Mouse (Mus musculus): ENCODE measurements around the gene Hand1. TPM values are rescaled to one million over a fixed set of nuclear protein-coding genes. Genes with fewer than 3 reads are reported as not detected.

Gene Hand1
- polyA plus RNA-seq, 1 experiment, result not detected

DNA sequence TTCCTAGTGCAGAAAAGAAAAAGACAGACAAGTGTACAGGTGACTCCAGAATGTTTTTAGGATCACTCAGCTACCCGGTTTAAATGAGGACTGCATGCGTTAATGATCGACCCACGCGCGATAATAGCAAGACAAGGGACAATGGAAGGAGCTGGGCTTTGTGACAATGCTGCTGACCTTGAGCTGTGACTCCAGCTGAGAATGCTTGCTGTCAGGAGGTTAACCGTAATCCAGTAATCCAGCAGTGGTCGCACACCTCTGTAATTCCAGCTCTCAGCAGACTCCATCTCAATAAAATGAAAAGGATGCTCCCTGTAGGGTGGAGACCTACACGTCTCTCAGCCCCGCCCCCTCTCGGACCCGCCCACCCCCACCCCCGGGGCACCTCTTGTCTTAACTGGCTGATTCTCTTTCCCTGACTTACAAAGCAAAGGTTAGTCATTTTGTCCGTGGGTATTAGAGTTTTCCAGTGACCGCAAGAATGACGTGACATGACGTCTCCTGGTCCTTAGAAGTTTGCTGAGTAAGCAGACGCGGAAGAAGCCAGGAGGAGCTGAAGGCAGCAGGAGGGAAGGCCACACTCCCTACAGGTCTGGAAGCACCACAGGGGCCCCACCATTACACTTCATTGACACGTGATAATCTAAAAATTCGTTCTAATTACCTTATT, 41.6 kb downstream of the Hand1 start:
- Histone ChIP-seq H3K4me1 (ENCODE audit: control insufficient read depth, insufficient read depth, low read length) (peaks cover 2% of the 10 kb centered on the region; the same call in 1 of the 2 replicates), H3K4me3 (ENCODE audit: insufficient read depth, low read length) (0 out of 2 replicates have a peak overlapping the region, but pooled peaks have one; percentile 22), H3K27ac (ENCODE audit: insufficient read depth, low read depth, low read length) (no peak overlapping the region)
- TF ChIP-seq CTCF (IDR thresholded peaks at IDR 0.05; ENCODE audit: low read depth, low read length), result no peak
- TF ChIP-seq POLR2A (IDR thresholded peaks at IDR 0.05; ENCODE audit: borderline replicate concordance, low read depth, low read length), result no peak

DNA sequence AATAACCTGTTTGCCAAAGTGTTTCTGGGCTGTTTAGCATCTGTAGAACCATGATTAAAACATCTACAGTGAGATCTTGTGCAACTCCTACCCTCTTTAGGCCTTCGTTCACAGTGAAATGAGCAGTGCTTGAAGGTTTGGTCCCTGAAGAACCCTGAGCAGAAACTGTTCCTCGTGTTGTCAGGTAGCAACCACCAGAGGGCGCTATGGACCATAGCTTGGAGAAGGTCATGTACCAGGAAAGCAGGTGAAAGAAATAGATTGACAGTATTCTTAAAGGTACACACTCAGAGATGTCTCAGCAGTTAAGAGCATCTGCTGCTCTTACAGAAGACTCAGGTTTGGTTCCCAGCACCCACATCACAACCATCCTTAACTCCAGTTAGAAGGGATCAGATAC, 44.7 kb downstream of the Hand1 start:
- H3K27ac ChIP-seq (ENCODE audit: insufficient read depth, low read depth, low read length), result no peak overlapping the region
- no peak for TF ChIP-seq POLR2A (IDR thresholded peaks at IDR 0.05; ENCODE audit: borderline replicate concordance, low read depth, low read length)
- peak; percentile 52 for TF ChIP-seq CTCF (IDR thresholded peaks at IDR 0.05; ENCODE audit: low read depth, low read length)
- H3K4me3 ChIP-seq (ENCODE audit: insufficient read depth, low read length), result no peak overlapping the region
- no peaks in the 10 kb centered on the region for H3K4me1 ChIP-seq (ENCODE audit: control insufficient read depth, insufficient read depth, low read length)

DNA sequence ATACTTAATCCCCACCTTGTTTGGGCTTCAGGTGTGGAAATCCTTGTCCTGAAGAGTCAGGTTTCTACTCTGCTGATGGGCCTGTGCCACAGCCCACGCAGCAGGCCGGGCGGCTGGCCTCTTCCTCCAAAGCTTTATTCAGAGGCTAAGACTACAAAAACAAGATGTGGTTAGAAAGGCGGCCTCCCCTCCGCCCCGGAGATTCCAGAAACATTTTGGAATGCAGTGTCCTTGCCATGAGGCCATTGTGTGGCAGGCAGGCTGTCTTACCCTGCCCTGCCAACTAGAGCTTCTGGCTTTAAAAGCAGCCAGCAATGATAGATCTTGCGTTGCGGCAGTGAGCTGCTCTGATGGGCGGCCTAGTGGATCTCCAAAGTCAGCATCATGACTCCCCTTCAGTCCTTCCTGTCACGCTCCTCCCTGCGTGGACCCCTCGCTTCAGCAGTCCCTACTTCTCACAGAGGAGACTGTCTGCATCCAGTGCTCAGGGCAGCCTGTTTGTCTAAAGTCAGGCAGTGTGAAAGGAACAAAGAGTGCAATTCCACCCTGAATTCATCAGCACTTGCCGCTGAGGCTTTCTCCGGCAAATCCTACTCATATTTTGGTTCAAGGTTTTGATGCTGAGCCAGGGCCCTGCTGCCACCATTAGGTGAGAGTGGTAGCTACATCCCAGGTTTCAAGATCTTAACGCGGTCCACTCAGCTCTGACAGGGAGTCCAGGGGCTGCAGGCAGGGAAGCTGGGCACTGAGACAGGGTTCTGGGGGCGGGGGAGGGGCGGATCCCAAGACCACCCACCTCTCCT, 45.8 kb downstream of the Hand1 start:
- H3K4me3 ChIP-seq (ENCODE audit: insufficient read depth, low read length), result no peak overlapping the region
- TF ChIP-seq CTCF (IDR thresholded peaks at IDR 0.05; ENCODE audit: low read depth, low read length), result no peak
- TF ChIP-seq POLR2A (IDR thresholded peaks at IDR 0.05; ENCODE audit: borderline replicate concordance, low read depth, low read length), result no peak

DNA sequence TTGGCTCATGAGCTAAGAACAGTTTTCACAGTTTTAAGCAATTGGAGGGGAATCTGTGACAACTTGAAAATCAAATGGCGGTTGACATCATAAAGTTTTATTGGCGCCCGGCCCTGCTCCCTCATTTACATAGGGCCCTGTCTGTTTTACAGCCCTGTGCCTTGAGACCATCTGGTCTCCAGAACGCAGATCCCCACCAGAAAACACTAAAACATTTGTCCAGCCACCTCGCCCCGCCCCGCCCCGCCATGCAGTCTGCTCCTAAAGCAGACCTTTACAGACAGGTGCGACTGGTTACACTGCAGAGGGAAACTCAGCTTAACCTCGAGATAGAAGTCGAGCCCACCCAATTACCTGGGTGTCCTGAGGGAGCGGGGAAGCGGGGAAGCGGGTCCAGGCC, 52.8 kb downstream of the Hand1 start:
- Histone ChIP-seq H3K4me1 (ENCODE audit: control insufficient read depth, insufficient read depth, low read length) (no peaks in the 10 kb centered on the region), H3K27ac (ENCODE audit: insufficient read depth, low read depth, low read length) (no peak overlapping the region)
- no peak for TF ChIP-seq CTCF (IDR thresholded peaks at IDR 0.05; ENCODE audit: low read depth, low read length)
- TF ChIP-seq POLR2A (IDR thresholded peaks at IDR 0.05; ENCODE audit: borderline replicate concordance, low read depth, low read length), result no peak

More for the DNA sequence above, 45.8 kb downstream of the Hand1 start:
- H3K4me1 ChIP-seq (ENCODE audit: control insufficient read depth, insufficient read depth, low read length), result no peaks in the 10 kb centered on the region
- H3K27ac ChIP-seq (ENCODE audit: insufficient read depth, low read depth, low read length), result no peak overlapping the region

More for the DNA sequence above, 52.8 kb downstream of the Hand1 start:
- no peak overlapping the region for H3K4me3 ChIP-seq (ENCODE audit: insufficient read depth, low read length)

Other genes with a start within 250 kb of the Hand1 start
- gene Galnt10, start 187.4 kb downstream of the Hand1 start, polyA plus RNA-seq (2012; ENCODE audit: insufficient read depth, insufficient read length, missing spikeins), result 20.2 and 22.4 TPM in 2 replicates
- gene Sap30l, start 31.2 kb downstream of the Hand1 start, polyA plus RNA-seq (2012; ENCODE audit: insufficient read depth, insufficient read length, missing spikeins), result 26.1 and 28.4 TPM in 2 replicates
- gene Larp1, start 176.2 kb upstream of the Hand1 start, polyA plus RNA-seq (2012; ENCODE audit: insufficient read depth, insufficient read length, missing spikeins), result 30.4 and 32.4 TPM in 2 replicates

Data from bone marrow macrophage, adult 2 months (primary cell).